Mouse (Mus musculus): ENCODE results near the gene Rpl13. TPM values are rescaled to one million over a fixed set of nuclear protein-coding genes. Genes with fewer than 3 reads are reported as not detected.
"Not testable (repeated sequence)": the region's sequence is repeated elsewhere in the genome, so short reads cannot be mapped to it uniquely, and the experiment has no call there.

The Rpl13 gene
- polyA plus RNA-seq, 1 experiment from 2014 or later, result 1,702 TPM

DNA sequence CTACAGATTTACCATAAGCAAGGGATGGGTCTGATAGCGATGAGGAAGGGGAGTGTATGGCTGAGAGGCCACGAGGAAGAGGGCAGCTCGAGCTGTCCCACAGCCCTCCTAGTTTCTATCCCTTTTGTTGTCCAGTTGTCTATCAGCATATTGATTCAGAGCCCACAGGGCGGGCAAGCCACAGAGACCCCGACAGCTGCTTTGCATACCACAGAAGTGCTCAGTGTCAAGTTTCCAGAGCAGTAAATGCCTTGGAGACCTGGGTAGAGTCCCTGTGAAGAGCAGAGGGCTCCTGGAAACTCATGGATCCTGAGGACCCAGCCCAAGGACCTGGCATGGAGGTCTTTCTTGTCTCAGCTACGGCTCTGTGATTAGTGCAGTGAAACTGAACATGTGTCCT, 19.2 kb upstream of the Rpl13 start:
- no peaks in the 10 kb centered on the region for H3K4me1 ChIP-seq (ENCODE audit: control insufficient read depth, insufficient read depth, low read length)
- no peaks in the 10 kb centered on the region for H3K27me3 ChIP-seq (ENCODE audit: control insufficient read depth, insufficient read depth, low read length)
- whole genome bisulfite sequencing, result 82% methylated on average over 6 of the region's 6 CpGs
- H3K4me3 ChIP-seq (ENCODE audit: low read length), result no peak overlapping the region
- ATAC-seq (ENCODE audit: low FRiP score, low TSS enrichment), result no peak
- no peak overlapping the region for H3K4me2 ChIP-seq (replicated peaks; ENCODE audit: low read depth, low read length)
- peaks cover 86% of the 10 kb centered on the region for H3K36me3 ChIP-seq (ENCODE audit: control insufficient read depth, insufficient read depth, low read length)
- no peaks in the 10 kb centered on the region for H3K9me3 ChIP-seq (ENCODE audit: control insufficient read depth, low read length)
- H3K27ac ChIP-seq (ENCODE audit: low read depth, low read length), result no peak overlapping the region
- H3K9ac ChIP-seq (ENCODE audit: low read depth, low read length), result no peak overlapping the region

DNA sequence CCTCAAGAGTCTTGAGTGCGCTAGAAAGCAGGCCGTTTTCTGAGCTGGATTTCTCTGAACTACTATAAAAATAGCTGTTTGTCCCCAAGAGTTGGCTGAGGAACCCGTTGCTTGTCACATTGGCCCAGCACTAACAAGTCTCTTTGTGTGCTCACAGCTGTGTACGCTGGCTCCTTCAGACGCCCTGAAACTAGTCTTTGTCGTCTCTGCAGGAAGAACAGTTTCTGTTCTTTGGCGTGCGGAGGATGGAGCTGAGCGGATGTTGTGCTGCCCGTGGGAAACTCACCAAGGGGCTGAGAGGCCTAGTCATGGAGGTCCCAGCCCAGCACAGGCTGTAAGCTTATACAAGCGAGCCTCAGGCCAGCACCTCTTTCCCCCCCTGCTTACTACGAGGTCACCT, 18.5 kb upstream of the Rpl13 start:
- no peaks in the 10 kb centered on the region for H3K4me1 ChIP-seq (ENCODE audit: control insufficient read depth, insufficient read depth, low read length)
- no peaks in the 10 kb centered on the region for H3K9me3 ChIP-seq (ENCODE audit: control insufficient read depth, low read length)
- peaks cover 86% of the 10 kb centered on the region for H3K36me3 ChIP-seq (ENCODE audit: control insufficient read depth, insufficient read depth, low read length)
- no peak overlapping the region for H3K27ac ChIP-seq (ENCODE audit: low read depth, low read length)
- no peak overlapping the region for H3K4me2 ChIP-seq (replicated peaks; ENCODE audit: low read depth, low read length)
- H3K9ac ChIP-seq (ENCODE audit: low read depth, low read length), result no peak overlapping the region
- ATAC-seq (ENCODE audit: low FRiP score, low TSS enrichment), result no peak
- no peak overlapping the region for H3K4me3 ChIP-seq (ENCODE audit: low read length)
- 94% methylated on average over 12 of the region's 12 CpGs for WGBS
- no peaks in the 10 kb centered on the region for H3K27me3 ChIP-seq (ENCODE audit: control insufficient read depth, insufficient read depth, low read length)

DNA sequence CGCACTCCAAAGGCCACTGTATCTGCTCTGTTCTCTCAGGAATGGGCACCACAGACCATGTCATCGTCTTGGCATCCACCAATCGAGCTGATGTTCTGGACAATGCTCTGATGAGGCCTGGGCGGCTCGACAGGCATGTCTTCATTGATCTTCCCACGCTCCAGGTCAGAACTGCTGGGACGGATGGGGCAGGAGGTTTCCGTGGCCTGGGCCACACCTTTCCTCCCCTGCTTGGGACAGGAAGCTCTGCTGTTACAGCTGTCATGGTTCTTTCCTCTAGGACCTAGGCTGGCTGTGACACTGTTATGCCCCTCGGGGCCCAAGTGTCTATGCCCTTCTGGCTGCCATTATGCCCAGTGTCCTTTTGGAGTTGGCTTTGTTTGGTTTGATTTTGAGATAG, 14.9 kb upstream of the Rpl13 start:
- WGBS, result 85% methylated on average over 9 of the region's 9 CpGs
- H3K36me3 ChIP-seq (ENCODE audit: control insufficient read depth, insufficient read depth, low read length), result peaks cover 90% of the 10 kb centered on the region

DNA sequence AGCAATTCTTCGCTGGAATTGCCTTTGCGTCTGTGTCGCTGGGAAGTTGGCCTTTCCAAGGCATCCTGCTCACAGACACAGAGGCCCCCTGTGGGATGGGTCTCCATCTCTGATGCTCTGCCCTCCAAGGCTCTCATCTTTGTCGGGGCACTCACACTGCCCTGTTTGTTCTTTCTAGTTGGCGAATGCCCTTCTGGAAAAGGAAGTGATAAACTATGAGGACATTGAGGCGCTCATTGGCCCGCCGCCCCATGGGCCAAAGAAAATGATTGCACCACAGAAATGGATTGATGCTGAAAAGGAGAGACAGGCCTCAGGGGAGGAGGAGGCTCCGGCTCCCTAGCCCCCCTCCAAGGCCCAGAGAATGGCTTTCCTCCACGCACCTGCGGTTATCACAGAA, 4.9 kb upstream of the Rpl13 start:
- peaks cover 48% of the 10 kb centered on the region for H3K36me3 ChIP-seq (ENCODE audit: control insufficient read depth, insufficient read depth, low read length)
- no peak overlapping the region for H3K4me2 ChIP-seq (replicated peaks; ENCODE audit: low read depth, low read length)
- no peak overlapping the region for H3K9ac ChIP-seq (ENCODE audit: low read depth, low read length)
- H3K27me3 ChIP-seq (ENCODE audit: control insufficient read depth, insufficient read depth, low read length), result no peaks in the 10 kb centered on the region
- WGBS, result 88% methylated on average over 11 of the region's 11 CpGs
- no peaks in the 10 kb centered on the region for H3K9me3 ChIP-seq (ENCODE audit: control insufficient read depth, low read length)
- H3K4me3 ChIP-seq (ENCODE audit: low read length), result no peak overlapping the region
- no peak for ATAC-seq (ENCODE audit: low FRiP score, low TSS enrichment)
- H3K4me1 ChIP-seq (ENCODE audit: control insufficient read depth, insufficient read depth, low read length), result peaks cover 5% of the 10 kb centered on the region; the same call in 1 of the 2 replicates
- 0 out of 2 replicates have a peak overlapping the region, but pooled peaks have one; percentile 3 for H3K27ac ChIP-seq (ENCODE audit: low read depth, low read length)

More for the DNA sequence above, 14.9 kb upstream of the Rpl13 start:
- Histone ChIP-seq H3K4me1 (ENCODE audit: control insufficient read depth, insufficient read depth, low read length) (no peaks in the 10 kb centered on the region), H3K9me3 (ENCODE audit: control insufficient read depth, low read length) (no peaks in the 10 kb centered on the region), H3K4me3 (ENCODE audit: low read length) (no peak overlapping the region), H3K4me2 (replicated peaks; ENCODE audit: low read depth, low read length) (no peak overlapping the region), H3K27ac (ENCODE audit: low read depth, low read length) (no peak overlapping the region), H3K27me3 (ENCODE audit: control insufficient read depth, insufficient read depth, low read length) (no peaks in the 10 kb centered on the region), H3K9ac (ENCODE audit: low read depth, low read length) (no peak overlapping the region)
- no peak for ATAC-seq (ENCODE audit: low FRiP score, low TSS enrichment)

DNA sequence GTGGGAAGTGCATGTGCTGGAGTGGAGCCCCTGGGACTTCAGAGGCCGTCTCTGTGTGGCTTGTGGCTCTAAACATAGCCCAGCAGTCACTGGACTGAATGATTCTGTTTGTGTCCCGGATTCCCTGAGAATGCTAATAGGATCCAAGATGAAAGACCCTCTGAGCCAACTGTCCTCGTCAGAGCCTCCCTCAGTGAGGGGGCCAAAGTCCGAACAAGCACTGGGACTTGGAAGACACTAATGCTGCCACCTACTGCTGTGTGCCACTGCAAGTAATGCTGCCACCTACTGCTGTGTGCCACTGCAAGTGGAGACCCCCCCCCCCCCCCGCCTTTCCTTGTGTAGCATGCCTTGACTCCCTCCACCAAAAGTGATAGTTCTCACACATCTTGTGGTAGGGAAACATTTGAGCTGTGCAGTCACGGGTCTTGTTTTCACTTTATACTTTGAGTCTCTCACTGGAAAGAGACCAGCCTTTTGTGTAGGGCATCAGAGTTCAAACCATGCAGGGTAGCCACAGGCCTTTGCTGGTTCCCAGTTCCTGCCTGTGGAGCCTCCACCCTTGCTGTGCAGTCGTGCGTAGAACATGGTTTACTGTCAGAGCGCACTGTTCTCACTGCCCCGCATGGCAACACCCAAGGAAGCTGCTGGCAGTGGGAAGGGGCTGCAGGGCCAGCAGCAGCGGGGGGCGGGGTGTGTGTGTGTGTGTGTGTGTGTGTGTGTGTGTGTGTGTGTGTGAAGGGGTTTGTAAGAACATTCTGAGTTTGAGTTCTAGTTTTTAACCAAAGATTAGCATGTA, 4.2 kb upstream of the Rpl13 start:
- Histone ChIP-seq H3K27me3 (ENCODE audit: control insufficient read depth, insufficient read depth, low read length) (no peaks in the 10 kb centered on the region), H3K4me3 (ENCODE audit: low read length) (no peak overlapping the region), H3K4me2 (replicated peaks; ENCODE audit: low read depth, low read length) (no peak overlapping the region), H3K36me3 (ENCODE audit: control insufficient read depth, insufficient read depth, low read length) (peaks cover 44% of the 10 kb centered on the region), H3K9ac (ENCODE audit: low read depth, low read length) (no peak overlapping the region), H3K4me1 (ENCODE audit: control insufficient read depth, insufficient read depth, low read length) (peaks cover 5% of the 10 kb centered on the region; the same call in 1 of the 2 replicates), H3K27ac (ENCODE audit: low read depth, low read length) (0 out of 2 replicates have a peak overlapping the region, but pooled peaks have one; percentile 3), H3K9me3 (ENCODE audit: control insufficient read depth, low read length) (no peaks in the 10 kb centered on the region)
- 59% methylated on average over 12 of the region's 12 CpGs for WGBS
- ATAC-seq (ENCODE audit: low FRiP score, low TSS enrichment), result no peak

DNA sequence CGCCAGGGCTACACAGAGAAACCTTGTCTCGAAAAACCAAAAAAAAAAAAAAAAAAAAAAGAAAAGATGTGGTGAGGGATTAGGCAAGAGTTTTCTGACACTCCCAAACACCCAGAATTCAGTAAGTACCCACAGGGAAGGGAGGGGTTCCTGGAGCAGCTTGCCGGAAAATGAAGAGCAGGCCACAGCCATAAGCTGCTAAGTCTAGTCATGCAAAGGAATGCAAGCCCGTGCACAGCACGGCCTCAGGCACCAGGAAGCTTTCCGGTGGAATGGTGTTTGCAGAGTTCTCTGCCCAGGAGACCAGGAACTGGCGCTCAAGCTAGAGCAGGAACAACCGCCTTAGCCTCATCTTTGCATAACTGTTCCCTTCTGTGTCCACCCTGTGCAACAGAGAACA, 1.9 kb upstream of the Rpl13 start:
- peaks cover 44% of the 10 kb centered on the region for H3K36me3 ChIP-seq (ENCODE audit: control insufficient read depth, insufficient read depth, low read length)
- WGBS, result 54% methylated on average over 8 of the region's 8 CpGs

DNA sequence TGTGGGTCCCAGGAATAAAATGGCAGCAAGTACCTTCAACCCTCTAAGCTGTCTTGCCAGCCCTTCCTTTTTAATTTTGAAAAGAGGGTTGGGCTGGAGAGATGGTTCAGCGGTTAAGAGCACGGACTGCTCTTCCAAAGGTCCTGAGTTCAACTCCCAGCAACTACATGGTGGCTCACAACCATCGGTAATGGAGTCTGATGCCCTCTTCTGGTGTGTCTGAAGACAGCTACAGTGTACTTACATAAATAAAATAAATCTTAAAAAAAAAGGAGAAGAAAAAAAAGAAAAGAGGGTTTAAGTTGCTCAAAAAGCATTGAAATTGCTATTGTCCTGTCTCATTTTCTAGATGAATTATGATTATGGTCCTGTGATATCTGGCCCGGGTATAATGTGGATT, 906 bp upstream of the Rpl13 start:
- no peak overlapping the region for H3K4me3 ChIP-seq (ENCODE audit: low read length)
- WGBS, result 67% methylated on average over 4 of the region's 4 CpGs

More for the DNA sequence above, 1.9 kb upstream of the Rpl13 start:
- Histone ChIP-seq H3K9ac (ENCODE audit: low read depth, low read length) (no peak overlapping the region), H3K27ac (ENCODE audit: low read depth, low read length) (peak overlapping the region; percentile 32; the same call in 1 of the 2 replicates), H3K9me3 (ENCODE audit: control insufficient read depth, low read length) (no peaks in the 10 kb centered on the region), H3K4me3 (ENCODE audit: low read length) (no peak overlapping the region), H3K27me3 (ENCODE audit: control insufficient read depth, insufficient read depth, low read length) (no peaks in the 10 kb centered on the region), H3K4me2 (replicated peaks; ENCODE audit: low read depth, low read length) (no peak overlapping the region), H3K4me1 (ENCODE audit: control insufficient read depth, insufficient read depth, low read length) (peaks cover 12% of the 10 kb centered on the region)
- no peak for ATAC-seq (ENCODE audit: low FRiP score, low TSS enrichment)

DNA sequence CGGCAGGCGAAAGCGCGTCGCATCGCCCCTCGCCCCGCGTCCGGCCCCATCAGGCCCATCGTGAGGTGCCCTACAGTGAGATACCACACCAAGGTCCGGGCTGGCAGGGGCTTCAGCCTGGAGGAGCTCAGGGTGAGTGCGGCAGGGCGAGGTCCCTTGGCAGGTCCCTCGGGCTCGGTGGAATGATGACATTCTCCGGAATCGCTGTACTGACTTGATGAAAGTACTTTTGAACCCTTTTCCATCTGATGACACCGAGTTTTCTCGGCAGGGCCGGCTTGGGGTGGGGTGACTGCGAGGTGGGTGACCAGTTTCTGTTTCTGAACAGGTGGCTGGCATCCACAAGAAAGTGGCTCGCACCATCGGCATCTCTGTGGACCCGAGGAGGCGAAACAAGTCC, 705 bp downstream of the Rpl13 start:
- Histone ChIP-seq H3K9ac (ENCODE audit: low read depth, low read length) (peak overlapping the region; percentile 96), H3K4me2 (replicated peaks; ENCODE audit: low read depth, low read length) (peak overlapping the region; percentile 92), H3K4me1 (ENCODE audit: control insufficient read depth, insufficient read depth, low read length) (peaks cover 12% of the 10 kb centered on the region), H3K27ac (ENCODE audit: low read depth, low read length) (peak overlapping the region; percentile 92), H3K36me3 (ENCODE audit: control insufficient read depth, insufficient read depth, low read length) (peaks cover 35% of the 10 kb centered on the region), H3K4me3 (ENCODE audit: low read length) (peak overlapping the region; percentile 63)
- not testable (repeated sequence) for H3K27me3 ChIP-seq (ENCODE audit: control insufficient read depth, insufficient read depth, low read length); ATAC-seq (ENCODE audit: low FRiP score, low TSS enrichment); H3K9me3 ChIP-seq (ENCODE audit: control insufficient read depth, low read length)
- under 1% methylated on average over 25 of the region's 26 CpGs for WGBS

More for the DNA sequence above, 906 bp upstream of the Rpl13 start:
- Histone ChIP-seq H3K9ac (ENCODE audit: low read depth, low read length) (peak overlapping the region; percentile 96; the same call in 1 of the 2 replicates), H3K9me3 (ENCODE audit: control insufficient read depth, low read length) (no peaks in the 10 kb centered on the region), H3K27me3 (ENCODE audit: control insufficient read depth, insufficient read depth, low read length) (no peaks in the 10 kb centered on the region), H3K27ac (ENCODE audit: low read depth, low read length) (no peak overlapping the region), H3K4me1 (ENCODE audit: control insufficient read depth, insufficient read depth, low read length) (peaks cover 12% of the 10 kb centered on the region), H3K36me3 (ENCODE audit: control insufficient read depth, insufficient read depth, low read length) (peaks cover 45% of the 10 kb centered on the region), H3K4me2 (replicated peaks; ENCODE audit: low read depth, low read length) (peak overlapping the region; percentile 92; the same call in 1 of the 2 replicates)
- ATAC-seq (ENCODE audit: low FRiP score, low TSS enrichment), result no peak

DNA sequence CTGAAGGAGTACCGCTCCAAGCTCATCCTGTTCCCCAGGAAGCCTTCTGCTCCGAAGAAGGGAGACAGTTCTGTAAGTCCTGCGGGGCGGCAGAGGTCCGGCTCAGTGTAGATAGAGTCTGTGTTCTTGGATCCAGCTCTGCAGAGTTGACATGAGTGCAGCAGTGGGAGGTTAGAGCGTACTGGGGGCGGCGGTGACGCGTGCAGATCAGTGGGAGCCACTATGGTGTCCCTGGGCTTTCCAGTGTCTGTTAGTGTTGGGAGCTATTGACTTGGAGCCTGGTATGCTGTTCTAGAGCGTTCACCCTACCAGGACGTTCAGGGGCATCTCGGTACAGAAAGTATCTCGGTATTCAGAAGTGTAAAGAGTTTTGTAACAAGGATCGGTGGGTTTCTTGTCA, 1.1 kb downstream of the Rpl13 start:
- H3K9me3 ChIP-seq (ENCODE audit: control insufficient read depth, low read length), result no peaks in the 10 kb centered on the region
- peak overlapping the region; percentile 92; the same call in 1 of the 2 replicates for H3K27ac ChIP-seq (ENCODE audit: low read depth, low read length)
- peak overlapping the region; percentile 63 for H3K4me3 ChIP-seq (ENCODE audit: low read length)
- H3K27me3 ChIP-seq (ENCODE audit: control insufficient read depth, insufficient read depth, low read length), result no peaks in the 10 kb centered on the region
- H3K9ac ChIP-seq (ENCODE audit: low read depth, low read length), result peak overlapping the region; percentile 96
- H3K4me1 ChIP-seq (ENCODE audit: control insufficient read depth, insufficient read depth, low read length), result peaks cover 12% of the 10 kb centered on the region
- peaks cover 32% of the 10 kb centered on the region for H3K36me3 ChIP-seq (ENCODE audit: control insufficient read depth, insufficient read depth, low read length)
- peak overlapping the region; percentile 92 for H3K4me2 ChIP-seq (replicated peaks; ENCODE audit: low read depth, low read length)
- ATAC-seq (ENCODE audit: low FRiP score, low TSS enrichment), result no peak
- WGBS, result 13% methylated on average over 14 of the region's 15 CpGs
